Mouse (Mus musculus) CD8-positive naive resting alpha-beta T cell, adult 2 months (primary cell): ENCODE results near the gene Cecr2.
"Not testable (repeated sequence)": the region's sequence is repeated elsewhere in the genome, so short reads cannot be mapped to it uniquely, and the experiment has no call there.

Source experiments
- DNase-seq, 2 experiments: peaks; one replicate each; pipeline ENCODE4 v3.0.0; 2022; ENCODE audit warnings: low read depth in 2 of 2, low spot score in 2 of 2

The Cecr2 gene

GRCm38 (mm10) chr6:120665816-120666760 is at the start of gene Cecr2:
Gene Cecr2, plus strand, starts transcription at chr6:120666369.
- peak; percentile 17 to 30 for DNase-seq

GRCm38 (mm10) chr6:120617586-120617985 is 48.6 kb upstream of the Cecr2 start:
- DNase-seq = no peak

GRCm38 (mm10) chr6:120618518-120619402 is 47.4 kb upstream of the Cecr2 start:
- DNase-seq = no peak

DNA sequence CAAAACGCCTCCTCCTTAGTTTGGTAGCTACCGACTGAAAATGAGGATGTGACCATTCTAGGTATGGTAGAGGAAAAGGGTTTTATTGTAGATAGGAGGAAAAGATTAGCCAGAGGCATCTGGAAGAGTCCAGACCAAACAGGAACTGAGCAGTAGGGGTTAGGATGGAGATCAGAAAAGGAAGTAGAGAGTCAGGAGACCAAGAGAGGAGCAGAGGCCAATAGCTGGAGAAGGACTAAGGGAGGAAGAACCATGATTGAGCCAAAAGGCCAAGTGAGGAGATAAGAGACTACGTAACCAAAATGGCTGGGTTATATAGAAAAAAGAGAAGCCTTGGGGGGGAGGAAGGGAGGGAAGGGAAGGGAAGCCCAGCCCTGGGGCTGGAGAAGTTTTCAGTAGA is 46.0 kb upstream of the Cecr2 start:
- DNase-seq = no peak

DNA sequence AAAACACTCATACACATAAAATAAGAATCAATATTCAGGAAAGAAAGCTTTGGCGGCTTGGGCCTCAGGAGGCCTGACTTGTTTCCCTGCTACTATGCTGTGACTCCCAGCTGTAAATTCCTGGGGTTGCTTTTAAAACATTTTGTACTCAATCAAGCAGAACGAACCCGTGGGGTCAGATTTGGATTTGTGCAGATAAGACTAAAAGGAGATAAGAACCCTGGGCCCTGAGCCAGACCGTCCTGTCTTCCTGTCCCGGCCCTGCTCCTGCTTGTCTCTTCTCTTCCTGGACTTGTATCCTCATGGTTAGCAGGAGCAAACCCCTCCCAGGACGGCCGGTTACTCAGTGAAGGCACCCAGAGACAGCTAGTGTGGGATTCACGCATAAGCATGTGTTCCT is 41.1 kb upstream of the Cecr2 start:
- DNase-seq = no peak

- no peak for DNase-seq
Measured at GRCm38 (mm10) chr6:120627096-120627495, 39.1 kb upstream of the Cecr2 start.

DNA sequence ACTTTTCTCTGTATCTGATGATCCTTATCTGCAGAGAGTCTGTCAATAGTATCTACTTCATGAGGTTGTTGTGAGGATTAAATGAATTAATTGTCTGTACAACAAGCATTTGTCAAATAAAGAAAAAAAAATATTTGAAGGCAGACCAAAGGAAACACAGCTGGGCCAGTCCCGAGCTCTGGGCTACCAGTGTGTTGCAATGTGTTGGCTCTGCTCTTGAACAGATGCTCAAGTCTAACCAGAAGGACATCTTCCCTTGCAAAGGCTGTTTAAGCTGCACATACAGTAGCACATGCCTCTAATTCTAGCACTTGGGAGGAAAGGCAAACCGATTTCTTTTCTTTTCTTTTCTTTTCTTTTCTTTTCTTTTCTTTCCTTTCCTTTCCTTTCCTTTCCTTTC is 37.2 kb upstream of the Cecr2 start:
- DNase-seq = no peak

DNA sequence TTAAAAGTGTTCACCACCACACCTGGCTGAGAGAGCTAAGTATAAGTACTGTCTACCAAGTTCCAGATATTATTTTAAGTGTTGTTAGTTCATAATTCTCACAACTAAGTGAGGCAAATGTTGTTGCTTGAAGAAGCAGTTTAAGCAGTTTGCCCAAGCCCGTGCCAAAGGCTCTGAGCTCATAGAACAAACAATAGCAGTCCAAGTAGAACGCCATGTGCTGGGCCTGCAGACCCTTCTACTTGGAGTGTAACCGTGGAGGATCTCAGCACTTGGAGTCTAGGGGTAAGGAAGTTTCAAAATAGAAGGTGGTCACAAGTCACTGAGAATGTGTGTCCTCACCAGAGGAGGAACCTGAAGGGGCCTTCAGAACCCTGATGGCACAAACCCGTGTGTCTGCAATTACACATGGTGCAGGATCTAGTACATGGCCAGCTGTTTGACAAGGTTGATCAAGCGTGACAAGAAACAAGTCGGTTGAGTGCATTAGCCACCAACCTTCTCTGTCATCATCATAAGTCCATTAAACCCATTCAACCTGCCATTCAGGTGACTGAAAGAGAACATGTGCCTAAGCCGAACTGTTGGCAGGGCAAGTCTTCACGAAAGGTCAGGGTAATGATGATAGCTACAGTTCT is 30.7 kb upstream of the Cecr2 start:
- DNase-seq = no peak

DNA sequence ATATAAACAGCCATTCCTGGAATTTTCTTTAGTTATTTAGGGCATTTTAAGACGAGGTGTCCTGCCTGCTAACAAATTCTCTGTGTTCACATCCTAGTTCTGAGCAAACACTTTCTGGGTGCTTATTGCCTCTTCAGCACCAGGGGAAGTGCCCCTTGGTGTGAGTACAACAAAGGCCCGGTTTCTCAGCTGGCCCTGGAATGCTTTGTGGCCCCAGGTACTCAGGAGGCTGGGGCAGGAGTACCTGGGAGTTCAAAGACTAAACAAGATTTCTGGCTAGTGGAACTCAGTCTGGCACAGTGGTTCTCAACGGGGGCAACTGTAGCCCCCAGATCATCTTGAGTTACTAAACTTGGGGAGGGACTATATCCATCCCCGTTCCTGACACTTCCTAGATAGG is 26.6 kb upstream of the Cecr2 start:
- DNase-seq = no peak

- DNase-seq = no peak
Measured at GRCm38 (mm10) chr6:120641866-120642378, 24.2 kb upstream of the Cecr2 start.

- DNase-seq = no peak
Measured at GRCm38 (mm10) chr6:120643776-120644175, 22.4 kb upstream of the Cecr2 start.

DNA sequence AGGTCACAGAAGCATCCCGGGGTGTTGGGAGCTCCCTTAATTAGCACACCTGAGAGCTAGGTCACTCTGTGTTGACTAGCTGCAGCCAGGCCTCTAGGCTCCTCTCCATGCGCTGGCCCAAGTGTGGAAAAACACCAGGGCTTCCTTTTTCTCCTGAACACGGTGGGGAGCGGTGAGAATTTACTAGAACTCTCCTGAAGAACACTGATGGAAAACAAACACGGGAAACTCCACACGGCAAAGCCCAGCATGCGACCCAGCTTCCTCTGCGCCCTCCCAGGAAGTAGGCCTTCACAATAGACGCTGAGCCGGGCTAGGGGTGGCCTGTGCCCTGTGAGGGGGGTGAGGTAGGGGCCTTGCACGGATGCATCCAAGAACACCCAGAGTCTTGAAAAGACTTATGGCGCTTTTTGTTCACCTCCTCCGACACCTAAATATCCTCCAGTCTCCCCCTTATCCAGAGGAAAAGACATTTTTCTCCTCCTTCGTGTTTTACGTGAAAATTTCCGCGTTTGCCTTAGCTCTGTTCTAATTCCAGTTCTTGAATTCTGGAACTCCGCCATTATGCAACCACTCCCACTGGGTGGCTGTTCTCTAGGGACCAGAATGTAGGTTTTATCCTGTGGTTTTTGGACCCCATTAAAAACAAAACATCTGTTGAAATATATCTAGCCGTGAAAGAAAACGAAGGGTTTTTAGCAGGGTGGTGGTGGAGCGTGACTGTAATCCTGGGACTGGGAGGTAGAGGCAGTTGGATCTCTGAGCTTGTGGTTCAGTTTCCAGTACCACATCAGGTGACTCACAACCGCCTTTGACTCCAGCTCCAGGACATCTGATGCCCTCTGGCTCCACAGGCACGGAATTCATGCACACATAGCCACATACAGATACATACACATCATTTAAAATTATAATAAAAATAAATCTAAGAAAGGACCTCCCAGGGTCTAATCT is 21.5 kb upstream of the Cecr2 start:
- DNase-seq = no peak

DNA sequence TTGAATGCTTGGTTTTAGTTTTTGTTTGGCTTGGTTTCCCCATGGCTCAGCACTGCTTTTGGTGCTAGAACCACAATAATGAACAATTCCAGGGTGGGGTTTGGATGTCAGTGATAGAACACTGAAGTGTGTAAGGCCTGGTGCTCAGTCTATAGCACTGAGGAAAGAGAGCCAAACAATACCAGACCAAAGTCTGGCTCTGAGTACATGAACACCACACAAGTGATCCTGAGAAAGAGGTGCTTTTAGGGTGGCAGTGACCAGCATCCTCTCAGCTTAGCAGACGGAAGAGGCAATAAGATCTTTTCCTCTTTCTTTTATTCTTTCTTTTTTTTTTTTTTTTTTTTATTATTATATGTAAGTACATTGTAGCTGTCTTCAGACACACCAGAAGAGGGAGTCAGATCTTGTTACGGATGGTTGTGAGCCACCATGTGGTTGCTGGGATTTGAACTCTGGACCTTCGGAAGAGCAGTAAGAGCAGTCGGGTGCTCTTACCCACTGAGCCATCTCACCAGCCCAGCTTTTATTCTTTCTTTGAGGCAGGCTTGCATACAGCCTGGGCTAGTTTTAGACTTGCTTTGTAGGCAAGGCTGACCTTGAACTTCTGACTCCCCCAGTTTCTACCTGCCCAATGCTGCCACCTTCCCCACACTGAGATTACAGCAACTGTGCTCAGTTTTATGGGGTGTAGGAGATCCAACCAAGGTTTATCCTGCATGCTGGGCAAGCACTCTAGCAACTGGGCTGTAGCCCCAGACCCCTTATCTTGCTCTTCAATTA is 18.7 kb upstream of the Cecr2 start:
- DNase-seq = not testable (repeated sequence)

DNA sequence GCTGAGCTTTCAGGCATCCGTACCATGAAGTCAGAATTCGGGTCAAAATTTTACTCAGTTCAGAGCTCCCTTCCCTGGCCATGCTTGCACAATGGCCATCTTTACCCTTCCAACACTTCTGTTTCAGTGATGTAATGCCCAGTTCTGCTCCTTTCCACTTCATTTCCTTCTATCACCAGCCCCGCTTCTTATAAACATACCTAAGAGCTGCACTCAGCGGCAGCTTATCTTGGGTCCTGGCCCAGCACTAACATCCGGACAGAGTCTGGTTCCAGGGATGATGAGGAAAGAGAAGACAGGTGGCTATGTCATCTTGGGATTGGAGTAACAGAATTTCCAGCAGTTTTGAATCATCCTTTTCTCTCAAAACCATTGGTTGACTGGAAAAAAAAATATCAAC is 18.0 kb upstream of the Cecr2 start:
- DNase-seq = no peak

GRCm38 (mm10) chr6:120652666-120653065 is 13.5 kb upstream of the Cecr2 start:
- no peak for DNase-seq

- no peak for DNase-seq
Measured at GRCm38 (mm10) chr6:120655702-120656101, 10.5 kb upstream of the Cecr2 start.

GRCm38 (mm10) chr6:120658848-120659247 is 7.3 kb upstream of the Cecr2 start:
- DNase-seq = no peak

- no peak for DNase-seq
Measured at GRCm38 (mm10) chr6:120665415-120665815, 754 bp upstream of the Cecr2 start.

DNA sequence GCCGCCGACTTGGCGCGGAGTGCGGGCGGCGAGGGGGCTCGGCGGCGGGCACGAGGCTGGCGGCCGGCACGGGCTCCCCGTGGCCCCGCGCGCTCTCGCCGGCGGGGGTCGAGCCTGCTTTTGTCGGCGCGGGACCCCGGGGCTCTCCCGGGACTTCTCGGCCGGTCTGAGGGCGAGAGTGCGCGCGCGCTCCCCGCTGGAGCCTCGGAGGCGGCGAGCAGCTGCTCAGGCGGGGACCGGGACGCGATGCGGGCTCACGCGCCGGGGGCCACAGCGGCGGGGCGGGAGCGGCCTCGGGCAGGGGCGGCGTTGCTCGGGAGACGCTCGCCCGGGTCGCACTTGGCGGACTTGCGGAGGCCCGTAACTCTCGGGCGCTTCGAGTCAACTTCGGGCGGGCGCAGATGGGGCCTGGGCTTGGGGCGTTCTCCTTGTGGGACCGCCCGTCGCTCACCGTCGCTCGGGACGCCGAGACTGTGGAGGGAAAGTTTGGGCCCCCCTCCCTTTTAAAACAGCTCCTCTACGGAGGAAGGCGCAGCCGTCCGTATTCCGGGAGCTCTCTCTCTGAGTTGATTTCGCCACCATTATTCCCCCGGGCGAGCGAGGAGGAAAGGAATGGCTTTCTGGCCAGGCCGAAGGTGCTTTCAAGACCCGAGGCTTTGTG is 722 bp downstream of the Cecr2 start:
- peak in 1 of 2 experiments; percentile 23 for DNase-seq
